Mouse (Mus musculus) bone marrow, adult 2 months (tissue): ENCODE data around the gene Pgap3.

Experiments
- CTCF ChIP-seq: fragments of 200-500 bp; IDR thresholded peaks from 2 replicates; pipeline ENCODE4 v1.5.1; 2011; ENCODE audit warnings: low read length, control low read depth; ENCODE audit not compliant: control insufficient read depth, insufficient read depth
- POLR2A ChIP-seq: fragments of 200-500 bp; IDR thresholded peaks from 2 replicates; pipeline ENCODE4 v1.6.1; 2011; ENCODE audit warnings: low read depth, mild to moderate bottlenecking, control low read depth, low read length, borderline replicate concordance; ENCODE audit not compliant: control insufficient read depth

- no peak for TF ChIP-seq CTCF
- no peak for TF ChIP-seq POLR2A
Observed at GRCm38 (mm10) chr11:98340597-98340996, 59.7 kb downstream of the Pgap3 start.
